Mouse (Mus musculus): ENCODE measurements around the gene Cnn3. TPM values are rescaled to one million over a fixed set of nuclear protein-coding genes. Genes with fewer than 3 reads are reported as not detected.

Gene Cnn3
- total RNA-seq, 2 experiments from 2014 or later: 6.4 to 16.9 TPM

GRCm38 (mm10) chr3:121417379-121418250 lies 8.7 kb upstream of the Cnn3 start:
- no peak for ATAC-seq (replicated peaks; ENCODE audit: low FRiP score, poor library complexity, severe bottlenecking)

GRCm38 (mm10) chr3:121418251-121418601 lies 8.1 kb upstream of the Cnn3 start:
- no peak for ATAC-seq (replicated peaks; ENCODE audit: low FRiP score, poor library complexity, severe bottlenecking)

GRCm38 (mm10) chr3:121418850-121419435 lies 7.4 kb upstream of the Cnn3 start:
- no peak for ATAC-seq (replicated peaks; ENCODE audit: low FRiP score, poor library complexity, severe bottlenecking)

- ATAC-seq (replicated peaks; ENCODE audit: low FRiP score, poor library complexity, severe bottlenecking): no peak
Observed at GRCm38 (mm10) chr3:121422405-121422804, 3.9 kb upstream of the Cnn3 start.

GRCm38 (mm10) chr3:121426621-121427519 lies 573 bp downstream of the Cnn3 start:
- ATAC-seq (replicated peaks; ENCODE audit: low FRiP score, poor library complexity, severe bottlenecking): peak; percentile 51; the same call in 1 of the 2 replicates

- ATAC-seq (replicated peaks; ENCODE audit: low FRiP score, poor library complexity, severe bottlenecking): no peak
Observed at GRCm38 (mm10) chr3:121427520-121427908, 1.2 kb downstream of the Cnn3 start.

GRCm38 (mm10) chr3:121428230-121428629 lies 1.9 kb downstream of the Cnn3 start:
- ATAC-seq (replicated peaks; ENCODE audit: low FRiP score, poor library complexity, severe bottlenecking): no peak

GRCm38 (mm10) chr3:121428696-121429259 lies 2.5 kb downstream of the Cnn3 start:
- no peak for ATAC-seq (replicated peaks; ENCODE audit: low FRiP score, poor library complexity, severe bottlenecking)

GRCm38 (mm10) chr3:121429469-121429868 lies 3.2 kb downstream of the Cnn3 start:
- ATAC-seq (replicated peaks; ENCODE audit: low FRiP score, poor library complexity, severe bottlenecking): no peak

GRCm38 (mm10) chr3:121430289-121430936 lies 4.1 kb downstream of the Cnn3 start:
- ATAC-seq (replicated peaks; ENCODE audit: low FRiP score, poor library complexity, severe bottlenecking): no peak

GRCm38 (mm10) chr3:121433359-121433758 lies 7.1 kb downstream of the Cnn3 start:
- ATAC-seq (replicated peaks; ENCODE audit: low FRiP score, poor library complexity, severe bottlenecking): no peak

- ATAC-seq (replicated peaks; ENCODE audit: low FRiP score, poor library complexity, severe bottlenecking): no peak
Observed at GRCm38 (mm10) chr3:121433968-121434533, 7.8 kb downstream of the Cnn3 start.

GRCm38 (mm10) chr3:121435296-121435695 lies 9.0 kb downstream of the Cnn3 start:
- ATAC-seq (replicated peaks; ENCODE audit: low FRiP score, poor library complexity, severe bottlenecking): no peak

- no peak for ATAC-seq (replicated peaks; ENCODE audit: low FRiP score, poor library complexity, severe bottlenecking)
Observed at GRCm38 (mm10) chr3:121437070-121437469, 10.8 kb downstream of the Cnn3 start.

GRCm38 (mm10) chr3:121437996-121438395 lies 11.7 kb downstream of the Cnn3 start:
- no peak for ATAC-seq (replicated peaks; ENCODE audit: low FRiP score, poor library complexity, severe bottlenecking)

GRCm38 (mm10) chr3:121439623-121440161 lies 13.4 kb downstream of the Cnn3 start:
- no peak for ATAC-seq (replicated peaks; ENCODE audit: low FRiP score, poor library complexity, severe bottlenecking)

- no peak for ATAC-seq (replicated peaks; ENCODE audit: low FRiP score, poor library complexity, severe bottlenecking)
Observed at GRCm38 (mm10) chr3:121441504-121441903, 15.2 kb downstream of the Cnn3 start.

GRCm38 (mm10) chr3:121442288-121442687 lies 16.0 kb downstream of the Cnn3 start:
- ATAC-seq (replicated peaks; ENCODE audit: low FRiP score, poor library complexity, severe bottlenecking): no peak

- no peak for ATAC-seq (replicated peaks; ENCODE audit: low FRiP score, poor library complexity, severe bottlenecking)
Observed at GRCm38 (mm10) chr3:121443861-121444271, 17.6 kb downstream of the Cnn3 start.
